Mouse (Mus musculus): ENCODE results near the gene Cacna1c.

The Cacna1c gene

GRCm38 (mm10) chr6:119070771-119071170 lies 125.4 kb downstream of the Cacna1c start:
- TF ChIP-seq GATA4 (IDR thresholded peaks at IDR 0.05; ENCODE audit: insufficient replicate concordance, low read length): no peak

GRCm38 (mm10) chr6:119070351-119070750 lies 125.9 kb downstream of the Cacna1c start:
- no peak for TF ChIP-seq GATA4 (IDR thresholded peaks at IDR 0.05; ENCODE audit: insufficient replicate concordance, low read length)

- TF ChIP-seq GATA4 (IDR thresholded peaks at IDR 0.05; ENCODE audit: insufficient replicate concordance, low read length): no peak
Measured at GRCm38 (mm10) chr6:119069145-119069544, 127.1 kb downstream of the Cacna1c start.

- TF ChIP-seq GATA4 (IDR thresholded peaks at IDR 0.05; ENCODE audit: insufficient replicate concordance, low read length): no peak
Measured at GRCm38 (mm10) chr6:119068650-119069049, 127.6 kb downstream of the Cacna1c start.

GRCm38 (mm10) chr6:119064961-119065360 lies 131.3 kb downstream of the Cacna1c start:
- no peak for TF ChIP-seq GATA4 (IDR thresholded peaks at IDR 0.05; ENCODE audit: insufficient replicate concordance, low read length)

- no peak for TF ChIP-seq GATA4 (IDR thresholded peaks at IDR 0.05; ENCODE audit: insufficient replicate concordance, low read length)
Measured at GRCm38 (mm10) chr6:119064430-119064829, 131.8 kb downstream of the Cacna1c start.

- no peak for TF ChIP-seq GATA4 (IDR thresholded peaks at IDR 0.05; ENCODE audit: insufficient replicate concordance, low read length)
Measured at GRCm38 (mm10) chr6:119062695-119063094, 133.5 kb downstream of the Cacna1c start.

- no peak for TF ChIP-seq GATA4 (IDR thresholded peaks at IDR 0.05; ENCODE audit: insufficient replicate concordance, low read length)
Measured at GRCm38 (mm10) chr6:119058896-119059295, 137.3 kb downstream of the Cacna1c start.

GRCm38 (mm10) chr6:119058461-119058860 lies 137.8 kb downstream of the Cacna1c start:
- no peak for TF ChIP-seq GATA4 (IDR thresholded peaks at IDR 0.05; ENCODE audit: insufficient replicate concordance, low read length)

GRCm38 (mm10) chr6:119057076-119057479 lies 139.1 kb downstream of the Cacna1c start:
- TF ChIP-seq GATA4 (IDR thresholded peaks at IDR 0.05; ENCODE audit: insufficient replicate concordance, low read length): no peak

- no peak for TF ChIP-seq GATA4 (IDR thresholded peaks at IDR 0.05; ENCODE audit: insufficient replicate concordance, low read length)
Measured at GRCm38 (mm10) chr6:119052801-119053200, 143.4 kb downstream of the Cacna1c start.

- no peak for TF ChIP-seq GATA4 (IDR thresholded peaks at IDR 0.05; ENCODE audit: insufficient replicate concordance, low read length)
Measured at GRCm38 (mm10) chr6:119052366-119052765, 143.9 kb downstream of the Cacna1c start.

- TF ChIP-seq GATA4 (IDR thresholded peaks at IDR 0.05; ENCODE audit: insufficient replicate concordance, low read length): no peak
Measured at GRCm38 (mm10) chr6:119051721-119052120, 144.5 kb downstream of the Cacna1c start.

GRCm38 (mm10) chr6:119047340-119047739 lies 148.9 kb downstream of the Cacna1c start:
- TF ChIP-seq GATA4 (IDR thresholded peaks at IDR 0.05; ENCODE audit: insufficient replicate concordance, low read length): no peak

- TF ChIP-seq GATA4 (IDR thresholded peaks at IDR 0.05; ENCODE audit: insufficient replicate concordance, low read length): no peak
Measured at GRCm38 (mm10) chr6:119045498-119045897, 150.7 kb downstream of the Cacna1c start.

GRCm38 (mm10) chr6:119044148-119044547 lies 152.1 kb downstream of the Cacna1c start:
- no peak for TF ChIP-seq GATA4 (IDR thresholded peaks at IDR 0.05; ENCODE audit: insufficient replicate concordance, low read length)

- no peak for TF ChIP-seq GATA4 (IDR thresholded peaks at IDR 0.05; ENCODE audit: insufficient replicate concordance, low read length)
Measured at GRCm38 (mm10) chr6:119042803-119043202, 153.4 kb downstream of the Cacna1c start.

- no peak for TF ChIP-seq GATA4 (IDR thresholded peaks at IDR 0.05; ENCODE audit: insufficient replicate concordance, low read length)
Measured at GRCm38 (mm10) chr6:119040961-119041360, 155.3 kb downstream of the Cacna1c start.
